Mouse (Mus musculus) right cerebral cortex, postnatal 14 days (tissue): ENCODE measurements around the gene Stat5b.

Experiments
- DNase-seq: peaks from one replicate; pipeline ENCODE4 v3.0.0; 2022

The Stat5b gene

DNA sequence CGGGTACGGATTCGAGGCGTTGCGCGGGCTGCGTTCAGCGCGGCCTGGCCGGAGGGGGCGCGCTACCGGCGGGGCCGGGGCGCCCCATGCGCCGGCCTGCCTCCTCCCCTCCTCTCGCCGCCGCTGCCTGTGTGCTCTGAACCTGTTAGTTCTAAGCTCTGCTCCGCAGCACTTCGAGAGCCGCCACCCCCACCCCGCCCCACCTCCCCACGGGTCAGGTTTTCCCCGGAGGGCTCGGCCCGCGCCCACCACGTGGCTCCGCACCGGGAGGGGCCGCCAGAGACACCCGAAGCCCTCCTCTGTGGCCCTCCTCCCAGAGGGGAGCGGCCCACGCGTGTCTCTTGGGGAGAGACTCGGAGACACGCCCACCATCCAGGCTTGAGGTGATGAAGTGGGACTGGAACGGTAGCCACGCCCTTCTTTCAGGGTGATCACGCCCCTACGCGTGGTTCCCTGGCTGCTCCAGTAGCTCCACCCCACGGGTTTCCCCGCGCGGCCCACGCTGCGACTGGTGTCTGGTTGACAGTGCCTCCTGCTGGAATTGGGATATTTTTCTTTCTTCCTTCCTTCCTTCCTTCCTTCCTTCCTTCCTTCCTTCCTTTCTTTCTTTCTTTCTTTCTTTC, 90.8 kb downstream of the Stat5b start, which contains the start of gene Kcnh4:
Gene Kcnh4 (minus strand): TSS at position 332 of the 623 bp plus-strand sequence.
- DNase-seq = peak; percentile 90

- DNase-seq = peak; percentile 37
These were observed 91.6 kb downstream of the Stat5b start for GRCm38 (mm10) chr11:100758707-100759610.

DNA sequence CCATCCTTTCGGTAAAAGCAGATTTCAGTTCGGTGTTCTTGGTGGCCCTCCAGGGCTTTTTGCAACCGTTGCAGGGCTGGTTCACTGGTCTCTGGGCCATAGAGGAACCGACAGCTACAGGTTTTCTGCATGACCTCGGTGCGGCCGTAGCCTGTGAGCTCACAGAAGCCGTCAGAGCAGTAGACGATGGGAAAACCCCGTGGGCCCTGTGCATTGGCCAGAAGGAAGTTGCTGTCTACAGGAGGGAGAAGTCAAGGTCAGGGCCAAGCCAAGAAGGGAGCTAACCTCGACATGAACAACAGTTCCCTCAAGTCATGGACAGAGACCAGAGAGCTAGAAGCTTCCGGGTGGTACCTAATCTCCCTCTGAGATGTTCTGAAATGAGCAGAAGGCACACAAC, 93.0 kb downstream of the Stat5b start:
- no peak for DNase-seq

DNA sequence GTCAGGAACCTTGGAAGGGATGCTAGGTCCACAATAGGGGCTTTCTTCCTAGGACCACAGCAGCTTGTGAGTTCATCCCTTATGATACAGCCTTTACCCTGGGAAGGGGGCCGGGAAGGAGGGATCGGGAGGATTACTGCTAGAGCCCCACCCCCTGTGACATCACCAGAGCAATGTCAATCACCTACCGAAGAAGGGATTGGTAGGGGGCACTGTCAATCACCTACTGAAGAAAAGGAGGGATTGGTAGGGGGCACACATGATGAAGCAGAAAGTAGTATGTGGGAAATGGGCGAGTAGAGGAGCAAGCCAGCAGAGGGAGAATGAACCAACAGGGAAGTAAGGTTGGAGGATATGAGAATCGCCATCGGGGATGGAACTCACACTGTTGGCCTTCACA, 94.0 kb downstream of the Stat5b start:
- DNase-seq = no peak

GRCm38 (mm10) chr11:100754693-100755057, 95.8 kb downstream of the Stat5b start:
- peak; percentile 41 for DNase-seq

DNA sequence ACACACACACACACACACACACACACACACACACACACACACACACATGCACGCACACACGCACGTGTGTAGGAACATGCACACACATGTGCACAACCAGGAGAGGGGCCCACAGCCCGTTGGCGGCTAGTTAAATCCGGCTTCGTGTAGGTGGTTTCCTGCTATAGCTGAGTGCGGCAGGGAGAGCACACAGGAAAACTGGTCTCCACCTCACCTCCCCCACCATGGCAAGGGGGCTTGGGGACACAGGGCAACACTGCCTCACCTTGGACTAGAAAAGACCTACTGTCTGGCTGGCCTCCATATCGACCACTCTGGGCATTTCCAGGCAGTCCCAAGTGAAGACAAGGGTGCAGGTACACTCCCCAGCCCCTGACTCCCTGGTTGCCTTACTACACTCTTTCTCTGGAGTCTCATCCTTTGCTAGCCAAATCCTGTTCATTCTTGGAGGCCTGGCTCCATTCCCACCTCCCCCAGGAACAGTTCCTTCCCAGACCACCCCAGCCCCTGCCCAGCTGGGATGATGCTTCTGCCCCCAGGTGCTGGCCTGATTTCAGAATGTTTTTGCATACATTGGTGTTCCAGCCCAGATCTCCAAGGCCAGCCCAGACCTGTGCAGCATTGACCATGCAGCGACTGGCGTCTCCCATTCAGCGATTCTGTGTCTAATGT, 96.4 kb downstream of the Stat5b start:
- peak; percentile 67 for DNase-seq

GRCm38 (mm10) chr11:100752294-100752693, 98.2 kb downstream of the Stat5b start:
- peak; percentile 44 for DNase-seq

- no peak for DNase-seq
These were observed 100.4 kb downstream of the Stat5b start for GRCm38 (mm10) chr11:100750127-100750526.

- DNase-seq = peak; percentile 49
These were observed 101.1 kb downstream of the Stat5b start for GRCm38 (mm10) chr11:100749469-100749868.

DNA sequence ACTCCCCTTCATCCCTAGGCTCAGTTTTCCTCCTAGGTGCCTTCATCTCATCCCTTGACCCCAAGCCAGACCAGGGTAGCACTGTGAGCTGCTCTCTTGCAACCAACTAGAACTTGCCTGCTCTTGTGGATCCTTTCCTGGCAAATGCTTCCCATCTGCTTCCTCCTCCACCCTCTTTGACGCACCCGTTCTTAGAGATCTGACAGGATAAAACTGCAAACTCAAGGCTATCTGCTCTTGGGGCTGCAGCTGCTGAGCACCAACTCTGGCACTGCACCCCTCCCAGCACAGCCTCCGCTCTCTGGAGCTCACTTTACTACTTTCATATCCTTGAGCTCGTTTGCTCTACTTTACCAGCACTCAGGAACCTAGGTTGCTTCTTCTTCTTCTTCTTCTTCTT, 101.9 kb downstream of the Stat5b start:
- no peak for DNase-seq

DNA sequence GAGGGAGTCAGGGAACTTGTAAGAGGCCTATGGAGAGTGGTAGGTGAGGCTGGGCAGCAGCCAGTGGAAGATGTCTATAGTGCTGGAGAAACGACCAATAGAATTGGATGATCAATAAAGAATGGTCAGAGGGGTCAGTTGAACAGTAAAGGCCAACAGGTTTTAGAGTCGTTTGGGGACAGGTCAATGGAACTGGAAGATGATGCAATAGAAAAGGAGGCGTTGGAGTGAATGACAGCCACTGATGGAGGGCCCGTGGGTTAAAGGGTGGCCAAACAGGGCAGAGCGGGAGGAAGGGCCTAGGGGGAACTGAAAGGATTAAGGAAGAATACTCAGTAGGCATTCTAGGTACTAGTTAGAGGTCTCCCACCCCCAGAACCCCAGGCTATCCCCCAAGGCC, 103.4 kb downstream of the Stat5b start:
- no peak for DNase-seq

DNA sequence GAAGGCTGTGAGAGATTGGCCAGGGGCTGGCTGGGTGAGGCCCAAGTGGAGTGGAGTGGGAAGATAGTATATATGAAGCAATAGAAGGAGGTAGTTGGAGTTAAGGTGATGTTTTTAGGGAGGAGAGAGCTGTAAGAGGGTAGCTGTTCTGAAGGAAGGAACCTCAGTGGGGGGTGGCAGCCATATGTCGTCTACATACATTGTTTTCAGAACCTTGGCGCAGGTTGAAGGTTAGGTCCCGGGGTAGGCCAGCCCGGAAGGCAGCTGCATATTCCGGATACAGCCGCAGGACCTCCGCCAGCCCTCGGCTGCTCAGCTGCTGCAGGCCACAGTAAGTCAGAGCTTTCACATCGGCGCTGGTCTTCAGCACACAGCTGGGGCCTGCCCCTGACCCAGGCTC, 104.0 kb downstream of the Stat5b start:
- DNase-seq = no peak

DNA sequence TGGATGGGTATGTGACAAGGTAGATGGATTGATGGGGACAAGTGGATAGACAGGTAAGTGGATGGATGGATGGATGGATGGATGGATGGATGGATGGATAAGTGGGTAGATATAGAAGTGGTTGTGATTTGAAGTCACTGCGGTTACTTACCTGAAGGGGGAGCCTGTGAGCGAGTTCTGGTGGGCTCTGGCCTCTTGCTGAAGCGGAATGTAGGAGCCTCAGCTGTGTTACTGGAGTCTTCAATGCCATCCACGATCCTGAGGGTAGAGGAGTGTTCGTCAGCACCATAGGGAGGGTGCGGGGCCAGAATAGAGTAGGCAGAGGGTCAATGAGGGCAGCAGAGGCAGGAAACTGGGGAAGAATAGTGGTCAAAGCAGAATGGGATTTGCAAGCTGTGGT, 105.4 kb downstream of the Stat5b start:
- DNase-seq = peak; percentile 44

GRCm38 (mm10) chr11:100741348-100741747, 109.2 kb downstream of the Stat5b start:
- DNase-seq = no peak

- no peak for DNase-seq
These were observed 111.8 kb downstream of the Stat5b start for GRCm38 (mm10) chr11:100738749-100739148.

GRCm38 (mm10) chr11:100738066-100738604, 112.4 kb downstream of the Stat5b start, which contains the start of gene Rab5c:
Gene Rab5c (minus strand): TSS chr11:100738215.
- peak; percentile 99 for DNase-seq

DNA sequence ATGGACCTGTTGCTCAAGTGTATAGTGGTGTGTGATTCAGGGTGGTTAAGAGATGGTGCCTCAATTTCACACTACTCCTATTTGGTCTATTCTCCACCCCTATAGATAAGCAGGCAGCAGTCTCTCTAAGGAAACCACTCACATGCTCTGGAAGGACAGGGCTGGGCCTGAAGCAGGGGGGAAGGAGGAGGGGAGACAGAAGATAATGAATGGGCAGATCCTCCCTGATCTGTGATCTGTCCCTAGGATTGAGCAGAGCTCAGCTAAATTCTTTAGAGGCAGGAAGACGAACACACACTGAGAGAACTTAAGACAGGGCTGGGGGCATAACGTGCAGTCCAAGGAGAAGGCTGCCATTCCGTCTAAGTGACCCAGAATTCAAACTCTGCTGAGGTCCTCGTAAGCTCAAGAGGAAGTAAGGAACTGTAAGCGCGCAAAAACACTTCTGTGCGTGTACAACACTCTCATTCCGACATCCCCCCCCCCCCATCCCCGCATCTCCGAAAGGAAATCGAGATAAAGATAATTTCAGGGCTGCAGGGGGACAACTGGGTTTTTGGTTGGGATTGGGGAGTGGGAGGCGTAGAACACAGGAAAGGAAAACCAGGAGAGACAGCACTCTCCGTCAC, 113.3 kb downstream of the Stat5b start:
- no peak for DNase-seq

DNA sequence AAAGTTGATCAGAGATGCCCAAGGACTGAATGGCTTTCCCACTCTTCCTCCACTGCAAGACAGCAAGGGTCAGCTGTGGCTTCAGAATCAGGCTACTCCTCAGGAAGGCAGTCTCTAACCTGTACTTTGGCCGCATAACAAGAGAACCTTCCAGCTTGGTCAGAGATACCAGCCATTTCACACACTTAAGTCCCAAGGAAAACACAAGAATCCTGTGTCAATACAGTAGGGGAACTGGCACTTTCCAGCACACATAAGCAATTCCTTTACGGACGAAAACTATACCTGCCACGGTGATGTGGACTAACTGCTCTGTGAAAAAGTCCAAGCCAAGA, 113.8 kb downstream of the Stat5b start:
- DNase-seq = no peak

DNA sequence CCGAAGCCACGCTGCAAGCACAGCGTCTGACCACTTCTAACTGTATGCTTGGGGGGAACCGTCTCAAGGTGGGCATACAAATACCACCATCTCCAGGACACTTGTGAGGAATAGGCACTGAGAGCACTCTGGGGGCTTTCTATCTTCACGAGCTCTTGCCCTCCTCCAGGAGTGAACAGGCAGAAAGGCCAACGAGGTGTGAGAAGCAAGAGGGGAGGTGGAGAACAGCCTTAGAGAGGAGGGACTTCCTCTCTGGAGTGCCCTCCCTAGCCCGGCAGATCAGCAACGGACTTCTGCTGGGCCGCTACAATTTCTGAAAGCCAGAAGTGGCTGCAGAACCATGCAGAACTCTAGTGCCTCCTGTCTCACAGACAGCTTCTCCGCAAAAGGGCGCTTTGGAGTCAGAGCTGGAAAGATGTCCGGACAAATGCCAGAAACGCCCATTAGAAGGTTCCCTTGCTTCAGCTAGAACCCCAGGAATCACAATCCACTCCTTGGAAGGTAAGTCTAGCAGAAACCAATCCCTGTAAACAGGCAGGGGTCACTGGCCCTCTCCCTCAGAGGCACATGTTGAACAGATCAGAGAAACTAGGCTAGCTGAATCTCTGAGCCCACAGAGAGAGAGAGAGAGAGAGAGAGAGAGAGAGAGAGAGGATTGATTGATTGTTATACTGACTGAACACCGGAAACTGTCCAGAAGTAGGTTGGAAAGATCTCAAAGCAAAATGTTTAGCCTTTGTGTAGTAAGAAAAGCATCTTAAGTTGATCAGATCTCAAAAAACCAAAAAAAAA, 114.4 kb downstream of the Stat5b start:
- DNase-seq = no peak

DNA sequence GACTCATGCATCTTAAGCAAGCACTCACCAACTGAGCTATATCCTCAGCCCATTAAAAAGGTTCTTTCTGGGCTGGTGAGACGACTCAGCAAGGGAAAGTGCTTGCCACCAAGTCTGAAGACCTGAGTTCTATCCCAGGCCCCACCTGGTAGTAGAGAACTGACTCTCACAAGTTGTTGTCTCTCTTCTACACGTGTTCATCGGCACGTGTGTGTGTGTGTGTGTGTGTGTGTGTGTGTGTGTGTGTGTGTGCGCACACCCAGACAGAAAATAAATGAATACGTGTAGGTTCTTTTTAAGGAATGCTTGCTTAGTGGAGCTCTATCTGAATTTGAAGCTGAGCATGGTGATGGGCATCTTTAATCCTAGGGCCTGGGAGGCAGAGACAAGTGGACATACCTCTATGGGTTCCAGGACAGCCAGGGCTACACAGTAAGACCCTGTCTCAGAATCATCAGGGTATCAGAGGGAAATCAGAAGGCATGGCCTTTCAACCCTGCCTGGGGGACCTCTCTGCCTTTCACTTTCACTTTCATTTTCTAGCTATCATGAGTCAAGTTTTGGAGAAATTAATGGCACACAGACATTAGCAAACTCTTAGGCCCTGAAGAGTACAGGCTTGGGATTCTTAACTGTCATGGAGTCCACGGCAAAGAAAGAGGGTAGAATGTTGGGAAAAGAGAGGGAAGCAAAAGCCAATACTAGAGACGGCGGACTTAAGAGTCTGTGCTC, 115.2 kb downstream of the Stat5b start:
- no peak for DNase-seq
